Mouse (Mus musculus) forebrain, embryonic 13.5 days (tissue): ENCODE results near the gene Chrne. TPM values are rescaled to one million over a fixed set of nuclear protein-coding genes. Genes with fewer than 3 reads are reported as not detected.

Experiments
- ATAC-seq: fragments of 200-750 bp; cut with Nextera tagmentation; 2 replicates; pipeline ENCODE4 v1.8.0; 2017
- H3K27ac ChIP-seq: fragments of 300-500 bp; sonication (generic); 2 replicates; pipeline ENCODE4 v1.5.1; 2015; ENCODE audit warnings: inconsistent platforms, mild to moderate bottlenecking, moderate library complexity
- H3K27me3 ChIP-seq: fragments of 300-500 bp; sonication (generic); 2 replicates; pipeline ENCODE4 v1.6.1; 2015; ENCODE audit warnings: mild to moderate bottlenecking, inconsistent platforms
- H3K36me3 ChIP-seq: fragments of 300-500 bp; sonication (generic); 2 replicates; pipeline ENCODE4 v1.6.1; 2015; ENCODE audit warnings: mild to moderate bottlenecking, inconsistent platforms; ENCODE audit not compliant: poor library complexity, severe bottlenecking
- H3K4me1 ChIP-seq: fragments of 300-500 bp; sonication (generic); 2 replicates; pipeline ENCODE4 v1.6.1; 2015; ENCODE audit warnings: inconsistent platforms
- H3K4me2 ChIP-seq: fragments of 300-500 bp; sonication (generic); 2 replicates; pipeline ENCODE4 v1.6.1; 2015; ENCODE audit warnings: inconsistent platforms, mild to moderate bottlenecking, moderate library complexity
- H3K4me3 ChIP-seq: fragments of 300-500 bp; sonication (generic); 2 replicates; pipeline ENCODE4 v1.5.1; 2015; ENCODE audit warnings: mild to moderate bottlenecking, inconsistent platforms
- H3K9ac ChIP-seq: fragments of 300-500 bp; sonication (generic); 2 replicates; pipeline ENCODE4 v1.6.1; 2015; ENCODE audit warnings: mild to moderate bottlenecking, inconsistent platforms
- H3K9me3 ChIP-seq: fragments of 300-500 bp; sonication (generic); replicated peaks from 2 replicates; pipeline ENCODE4 v1.6.1; 2016; ENCODE audit warnings: inconsistent platforms
- WGBS: fragments of 180-500 bp; shearing (Covaris S2); methylation state at CpG from one replicate; pipeline ENCODE4 v1.1.7; 2015; 5-methylcytosine and 5-hydroxymethylcytosine counted together
- polyA plus RNA-seq: library from polyadenylated mRNA; unstranded; fragments of >200 nt; fragmentation: Nextera tagmentation; extraction: Ambion mirVana; gene quantifications from 2 replicates; pipeline ENCODE4 v1.2.1, GENCODE M21; 2015

Gene Chrne
- polyA plus RNA-seq, 1 experiment from 2014 or later = not detected

DNA sequence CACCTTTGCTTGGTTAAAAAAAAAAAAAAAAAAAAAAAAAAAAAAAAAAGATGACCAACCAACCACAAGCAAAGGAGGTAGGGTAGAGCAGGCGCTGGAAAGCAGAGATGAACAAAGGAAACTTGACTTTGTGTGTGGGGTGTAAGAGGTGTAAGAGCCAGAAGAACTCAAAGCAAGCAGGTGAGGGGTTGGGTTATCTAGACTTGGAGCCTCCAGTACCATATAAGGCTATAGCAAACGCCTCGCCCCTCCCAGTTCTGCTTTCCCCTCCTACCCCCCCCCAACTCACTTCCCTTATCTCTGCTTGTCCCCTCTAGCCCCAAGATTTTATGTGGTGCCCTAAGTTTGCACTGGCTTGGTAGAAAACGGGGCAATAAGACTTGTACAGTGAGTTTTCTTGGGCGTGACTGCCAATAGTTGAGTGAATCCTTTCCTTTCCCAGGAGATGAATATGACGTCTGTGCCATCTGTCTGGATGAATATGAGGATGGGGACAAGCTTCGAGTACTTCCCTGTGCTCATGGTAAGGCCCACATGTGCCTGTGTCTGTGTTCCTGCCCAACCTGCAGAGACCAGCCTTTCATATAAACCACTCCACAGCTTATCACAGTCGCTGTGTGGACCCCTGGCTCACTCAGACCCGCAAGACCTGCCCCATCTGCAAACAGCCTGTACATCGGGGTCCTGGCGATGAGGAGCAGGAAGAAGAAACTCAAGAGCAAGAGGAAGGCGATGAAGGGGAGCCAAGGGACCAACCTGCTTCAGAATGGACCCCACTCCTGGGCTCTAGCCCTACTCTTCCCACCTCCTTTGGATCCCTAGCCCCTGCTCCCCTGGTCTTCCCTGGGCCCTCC is 31.5 kb upstream of the Chrne start:
- H3K36me3 ChIP-seq = peaks cover 45% of the 10 kb centered on the region
- H3K4me3 ChIP-seq = no peak overlapping the region
- H3K4me2 ChIP-seq = no peak overlapping the region
- no peak for ATAC-seq
- H3K27ac ChIP-seq = no peak overlapping the region
- WGBS = 89% methylated on average over 12 of the region's 12 CpGs
- no peak overlapping the region for H3K9ac ChIP-seq
- peaks cover 56% of the 10 kb centered on the region for H3K4me1 ChIP-seq
- H3K27me3 ChIP-seq = no peaks in the 10 kb centered on the region
- H3K9me3 ChIP-seq = no peaks in the 10 kb centered on the region

DNA sequence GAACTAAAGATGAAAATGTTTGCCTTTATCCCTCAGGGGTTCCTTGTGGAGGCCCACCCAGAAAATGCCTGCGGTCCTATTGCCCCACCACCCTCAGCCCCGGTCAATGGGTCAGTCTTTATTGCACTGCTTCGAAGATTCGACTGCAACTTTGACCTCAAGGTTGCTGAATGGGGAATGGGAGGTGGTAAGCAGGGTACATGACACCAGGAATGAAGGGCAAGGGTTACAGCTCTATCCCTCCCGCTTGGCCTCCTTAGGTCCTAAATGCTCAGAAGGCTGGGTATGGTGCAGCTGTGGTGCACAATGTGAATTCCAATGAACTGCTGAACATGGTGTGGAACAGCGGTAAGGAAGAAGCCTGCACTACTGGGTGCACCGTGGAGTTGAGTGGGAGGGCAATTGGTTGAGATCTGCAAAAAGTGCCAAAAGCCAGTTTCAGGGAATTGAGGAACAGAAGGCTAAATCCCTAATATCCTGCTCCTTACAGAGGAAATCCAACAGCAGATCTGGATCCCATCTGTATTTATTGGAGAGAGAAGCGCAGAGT is 30.2 kb upstream of the Chrne start:
- H3K27ac ChIP-seq = no peak overlapping the region
- peak overlapping the region; percentile 75; the same call in 1 of the 2 replicates for H3K4me3 ChIP-seq
- peaks cover 58% of the 10 kb centered on the region for H3K36me3 ChIP-seq
- H3K4me1 ChIP-seq = peaks cover 57% of the 10 kb centered on the region
- no peaks in the 10 kb centered on the region for H3K9me3 ChIP-seq
- WGBS = 92% methylated on average over 8 of the region's 8 CpGs
- H3K27me3 ChIP-seq = no peaks in the 10 kb centered on the region
- H3K4me2 ChIP-seq = peak overlapping the region; percentile 100
- ATAC-seq = no peak
- no peak overlapping the region for H3K9ac ChIP-seq

GRCm38 (mm10) chr11:70648512-70648911 is 29.5 kb upstream of the Chrne start:
- WGBS = 87% methylated on average over 4 of the region's 4 CpGs
- Histone ChIP-seq H3K4me1 (peaks cover 57% of the 10 kb centered on the region), H3K27ac (no peak overlapping the region), H3K4me3 (peak overlapping the region; percentile 75), H3K9me3 (no peaks in the 10 kb centered on the region), H3K9ac (peak overlapping the region; percentile 83), H3K27me3 (no peaks in the 10 kb centered on the region), H3K36me3 (peaks cover 64% of the 10 kb centered on the region), H3K4me2 (peak overlapping the region; percentile 100)
- no peak for ATAC-seq

DNA sequence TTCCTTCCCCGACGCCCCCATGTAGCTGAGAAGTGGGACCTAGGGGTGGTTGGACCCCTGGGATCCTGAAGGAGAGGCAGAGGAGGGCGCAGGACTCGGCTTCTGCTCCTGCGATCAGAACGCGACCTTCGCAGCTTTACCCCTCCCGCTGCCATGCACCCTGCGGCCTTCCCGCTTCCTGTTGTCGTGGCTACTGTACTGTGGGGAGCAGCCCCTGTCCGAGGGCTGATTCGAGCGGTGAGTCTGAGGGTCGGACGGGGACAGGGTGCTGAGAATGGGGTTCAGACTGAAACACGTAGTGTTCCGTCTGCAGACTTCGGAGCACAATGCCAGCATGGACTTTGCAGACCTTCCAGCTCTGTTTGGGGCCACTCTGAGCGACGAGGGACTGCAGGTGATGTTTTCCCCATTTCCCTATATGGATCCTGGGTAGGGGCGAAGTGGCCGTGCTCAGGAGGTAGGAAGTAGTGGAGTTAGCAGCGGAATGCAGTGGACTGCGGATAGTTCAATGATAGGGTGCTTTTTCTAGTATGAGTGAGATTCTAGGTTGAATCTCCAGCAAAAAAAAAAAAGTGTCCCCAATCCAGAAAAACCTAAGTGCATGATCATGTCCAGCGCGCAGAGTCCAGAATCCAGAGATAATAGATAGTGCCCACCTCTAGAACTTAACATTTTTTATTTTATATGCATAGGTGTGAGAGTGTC is 28.9 kb upstream of the Chrne start:
- peak overlapping the region; percentile 100 for H3K4me2 ChIP-seq
- H3K9ac ChIP-seq = peak overlapping the region; percentile 83
- ATAC-seq = peak; percentile 9; the same call in 1 of the 2 replicates
- peaks cover 71% of the 10 kb centered on the region for H3K36me3 ChIP-seq
- peak overlapping the region; percentile 92 for H3K27ac ChIP-seq
- peak overlapping the region; percentile 75 for H3K4me3 ChIP-seq
- WGBS = 4% methylated on average over 28 of the region's 28 CpGs
- no peaks in the 10 kb centered on the region for H3K27me3 ChIP-seq
- H3K4me1 ChIP-seq = peaks cover 51% of the 10 kb centered on the region
- H3K9me3 ChIP-seq = no peaks in the 10 kb centered on the region

DNA sequence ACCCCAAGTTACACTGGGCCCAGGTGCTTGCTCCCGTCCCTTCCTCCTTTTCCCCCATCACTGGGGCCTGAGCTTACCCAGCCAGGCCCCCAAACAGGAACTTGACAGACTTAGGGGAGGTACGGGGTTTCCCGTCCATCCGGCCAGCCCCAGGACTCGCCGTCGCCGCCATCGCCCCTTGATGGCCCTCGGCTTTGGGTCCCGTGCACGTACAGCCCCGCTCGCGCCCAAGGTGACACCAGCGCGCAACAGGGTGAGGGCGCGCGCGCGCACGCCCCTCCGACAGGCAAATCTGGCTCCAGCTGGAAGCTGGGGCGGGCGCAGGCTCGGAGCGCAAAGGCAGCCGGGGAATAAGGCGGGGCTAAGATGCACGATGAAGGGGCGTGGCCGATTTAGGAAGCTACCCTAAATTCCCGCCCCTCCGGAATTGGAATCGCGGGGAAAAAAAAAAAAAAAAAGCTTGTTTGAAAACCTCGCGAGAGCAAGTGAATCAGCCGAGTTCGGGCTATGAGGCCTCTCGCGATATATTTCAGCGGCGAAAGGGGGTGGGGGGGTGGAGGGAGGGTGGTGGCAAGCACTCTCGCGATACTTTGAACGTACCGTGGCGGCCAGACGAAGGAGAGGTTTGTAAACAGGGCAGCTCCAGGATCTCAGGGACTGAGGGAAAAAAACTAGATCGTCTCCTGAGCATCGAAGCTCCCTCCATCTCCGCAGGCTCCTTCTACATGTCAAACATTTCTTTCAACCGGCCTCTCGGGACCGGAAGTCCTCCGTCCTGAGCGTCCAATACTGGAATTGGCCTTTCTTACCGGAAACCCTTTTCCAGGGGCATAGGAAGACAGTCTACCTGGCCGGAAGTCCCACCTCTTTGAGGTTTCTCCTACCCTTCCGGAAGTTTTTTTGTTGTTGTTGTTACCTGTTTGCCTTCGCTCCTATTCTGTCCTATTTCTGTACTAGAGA is 28.0 kb upstream of the Chrne start, which contains the start of the genes Rnf167 and Slc25a11:
Gene Rnf167 (plus strand): TSS at position 545 of the 960 bp plus-strand sequence.
Gene Slc25a11 (minus strand): TSS at position 789 of the 960 bp plus-strand sequence.
- Histone ChIP-seq H3K27me3 (no peaks in the 10 kb centered on the region), H3K9me3 (no peaks in the 10 kb centered on the region), H3K4me3 (peak within 1 kb of the TSS; percentile 75), H3K9ac (peak within 1 kb of the TSS; percentile 90), H3K4me2 (peak within 1 kb of the TSS; percentile 100), H3K4me1 (peaks cover 42% of the 10 kb centered on the region), H3K27ac (peak within 1 kb of the TSS; percentile 92), H3K36me3 (peaks cover 67% of the 10 kb centered on the region)
- WGBS = under 1% methylated on average over 61 of the region's 63 CpGs
- ATAC-seq = peak; percentile 90

- no peak; the same call in 1 of the 2 replicates for ATAC-seq
- H3K4me2 ChIP-seq = peak overlapping the region; percentile 88
- H3K4me3 ChIP-seq = peak overlapping the region; percentile 75
- H3K9ac ChIP-seq = peak overlapping the region; percentile 90
- H3K4me1 ChIP-seq = peaks cover 37% of the 10 kb centered on the region
- peaks cover 59% of the 10 kb centered on the region for H3K36me3 ChIP-seq
- H3K27me3 ChIP-seq = no peaks in the 10 kb centered on the region
- WGBS = 10% methylated on average over 3 of the region's 3 CpGs
- no peaks in the 10 kb centered on the region for H3K9me3 ChIP-seq
- H3K27ac ChIP-seq = peak overlapping the region; percentile 92
Observed at GRCm38 (mm10) chr11:70646259-70646555, 27.2 kb upstream of the Chrne start.

- H3K36me3 ChIP-seq = peaks cover 54% of the 10 kb centered on the region
- H3K27ac ChIP-seq = no peak overlapping the region
- ATAC-seq = no peak
- H3K27me3 ChIP-seq = no peaks in the 10 kb centered on the region
- WGBS = 95% methylated on average over 12 of the region's 12 CpGs
- no peaks in the 10 kb centered on the region for H3K9me3 ChIP-seq
- peak overlapping the region; percentile 88 for H3K4me2 ChIP-seq
- peak overlapping the region; percentile 90 for H3K9ac ChIP-seq
- peaks cover 37% of the 10 kb centered on the region for H3K4me1 ChIP-seq
- peak overlapping the region; percentile 75 for H3K4me3 ChIP-seq
Observed at GRCm38 (mm10) chr11:70645461-70646258, 26.6 kb upstream of the Chrne start.

DNA sequence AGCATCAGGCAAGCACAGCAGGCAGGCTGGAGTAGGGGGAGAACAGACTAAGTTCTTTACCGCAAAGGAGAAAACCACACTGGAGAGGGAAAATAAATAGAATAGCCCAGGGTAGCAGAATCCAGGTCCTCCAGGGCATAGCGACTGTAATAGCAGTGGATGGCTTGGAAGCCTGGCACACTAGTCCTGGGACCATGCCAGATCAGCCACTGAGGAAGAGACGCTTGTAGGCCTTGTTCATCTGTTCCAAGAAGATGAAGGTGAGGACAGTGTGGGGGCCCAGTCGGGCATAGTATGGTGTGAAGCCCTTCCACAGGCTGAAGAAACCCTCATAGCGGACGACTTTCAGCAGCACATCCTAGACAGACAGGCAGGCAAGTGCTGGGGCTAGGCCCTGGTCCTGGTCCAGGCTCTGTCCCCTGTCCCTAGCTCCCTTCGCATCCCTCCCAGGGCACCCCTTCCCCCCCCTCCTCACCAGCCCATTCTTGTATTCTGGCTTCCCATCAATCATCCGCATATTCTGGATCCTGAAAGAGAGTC is 25.6 kb upstream of the Chrne start:
- H3K9me3 ChIP-seq = no peaks in the 10 kb centered on the region
- no peak overlapping the region for H3K27ac ChIP-seq
- peaks cover 36% of the 10 kb centered on the region for H3K4me1 ChIP-seq
- no peak overlapping the region for H3K4me3 ChIP-seq
- no peak overlapping the region for H3K9ac ChIP-seq
- H3K27me3 ChIP-seq = no peaks in the 10 kb centered on the region
- H3K36me3 ChIP-seq = peaks cover 44% of the 10 kb centered on the region
- no peak for ATAC-seq
- no peak overlapping the region for H3K4me2 ChIP-seq
- 97% methylated on average over 8 of the region's 8 CpGs for WGBS

DNA sequence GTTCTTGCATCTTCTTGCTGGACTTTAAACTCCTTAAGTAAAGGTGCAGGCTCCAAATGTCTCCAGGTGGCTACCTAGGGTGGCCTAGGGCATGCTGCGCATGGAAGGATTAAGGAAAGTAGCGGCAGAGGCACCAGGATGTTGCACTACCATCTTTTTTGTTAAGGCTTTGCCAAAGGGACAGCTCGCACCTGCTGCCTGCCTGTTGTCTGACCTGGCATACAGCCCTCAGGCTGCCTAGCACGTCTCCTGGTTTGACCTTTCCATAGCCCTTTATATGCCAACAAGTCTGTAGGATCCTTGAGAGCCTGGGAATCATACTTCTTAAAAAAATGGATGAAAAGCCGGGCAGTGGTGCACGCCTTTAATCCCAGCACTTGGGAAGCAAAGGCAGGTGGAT is 24.0 kb upstream of the Chrne start:
- Histone ChIP-seq H3K4me1 (peaks cover 20% of the 10 kb centered on the region), H3K4me3 (no peak overlapping the region), H3K27me3 (no peaks in the 10 kb centered on the region), H3K4me2 (no peak overlapping the region), H3K36me3 (peaks cover 30% of the 10 kb centered on the region), H3K9ac (no peak overlapping the region), H3K9me3 (no peaks in the 10 kb centered on the region), H3K27ac (no peak overlapping the region)
- ATAC-seq = no peak
- WGBS = 89% methylated on average over 6 of the region's 6 CpGs

DNA sequence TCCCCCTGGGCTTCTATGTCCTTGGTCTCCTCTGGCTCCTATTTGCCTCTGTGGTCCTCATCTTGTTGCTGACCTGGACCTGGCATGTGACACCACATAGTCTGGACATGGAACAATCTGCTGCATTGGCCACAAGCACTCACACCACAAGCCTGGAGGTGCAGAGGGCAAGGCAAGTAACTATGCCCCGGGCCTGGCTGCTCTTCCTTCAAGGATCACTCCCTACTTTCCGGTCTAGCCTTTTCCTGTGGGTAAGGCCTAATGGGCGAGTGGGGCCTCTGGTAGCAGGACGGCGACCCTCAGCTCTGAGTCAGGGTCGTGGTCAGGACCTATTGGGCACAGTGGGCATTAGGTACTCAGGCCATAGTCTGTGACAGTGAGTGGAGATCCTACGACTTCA is 22.2 kb upstream of the Chrne start:
- H3K27ac ChIP-seq = no peak overlapping the region
- WGBS = 90% methylated on average over 7 of the region's 7 CpGs
- ATAC-seq = no peak

More for the DNA sequence above, 22.2 kb upstream of the Chrne start:
- H3K4me3 ChIP-seq = no peak overlapping the region
- H3K36me3 ChIP-seq = peaks cover 30% of the 10 kb centered on the region
- H3K4me2 ChIP-seq = no peak overlapping the region
- no peak overlapping the region for H3K9ac ChIP-seq
- peaks cover 12% of the 10 kb centered on the region for H3K4me1 ChIP-seq
- no peaks in the 10 kb centered on the region for H3K9me3 ChIP-seq
- H3K27me3 ChIP-seq = no peaks in the 10 kb centered on the region
